In the genomic region with DNA sequence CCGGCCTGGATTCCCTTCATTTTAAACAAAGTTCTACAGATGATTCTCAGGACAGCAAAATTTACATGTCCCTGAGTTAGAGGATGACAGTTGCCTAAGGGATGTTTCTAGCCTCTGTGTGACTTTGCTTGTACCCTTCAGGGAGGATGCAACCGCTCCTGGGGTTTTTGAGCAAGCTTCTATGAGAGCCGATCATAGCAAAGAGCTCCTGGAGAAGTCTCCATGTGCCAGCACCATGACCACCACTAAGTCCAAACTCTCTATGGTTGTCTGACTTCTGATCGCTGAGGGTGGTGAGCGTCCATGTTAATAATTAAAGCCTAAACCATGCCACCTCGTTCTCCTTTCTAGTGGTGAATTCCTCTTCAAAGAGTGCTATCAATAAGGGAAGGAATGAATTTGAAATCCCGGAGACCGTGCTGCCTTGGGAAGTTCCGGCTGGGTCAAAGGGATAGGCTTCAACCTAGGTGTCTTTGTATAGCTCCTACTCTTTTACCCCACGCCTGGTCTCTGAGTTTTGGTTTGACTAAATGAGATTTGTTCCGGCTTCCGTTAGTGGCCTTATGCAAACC, we compare ENCODE assay signal across 8 mouse cellular contexts. TPM values are rescaled to one million over a fixed set of nuclear protein-coding genes. Genes with fewer than 3 reads are reported as not detected.
A peak's percentile ranks its signal among the peaks of the same experiment; 100 is the strongest.
DNase-seq lines count a peak whose midpoint lies in the region; ATAC-seq and TF ChIP-seq lines count a peak whose summit lies in the region.

No protein-coding gene starts in this region.

- H3K4me2 ChIP-seq in intestine, embryonic 14.5 days (ENCODE audit: low read length), result peak overlapping the region; percentile 63
- peak overlapping the region; percentile 73 for H3K4me2 ChIP-seq in liver, postnatal 0 days (ENCODE audit: low read depth, low read length)

- 29% methylated on average over 12 of the region's 12 CpGs for WGBS in intestine, embryonic 14.5 days
- 48% methylated on average over 12 of the region's 12 CpGs for WGBS in liver, postnatal 0 days (ENCODE audit: insufficient replicate concordance)

- H3K36me3 ChIP-seq in intestine, embryonic 14.5 days (ENCODE audit: control insufficient read depth, insufficient read depth, low read length), result no peaks in the 10 kb centered on the region
- no peaks in the 10 kb centered on the region for H3K36me3 ChIP-seq in liver, postnatal 0 days (replicated peaks; ENCODE audit: insufficient read depth, low read length)

- no peak for TF ChIP-seq EP300 in liver, postnatal 0 days (IDR thresholded peaks at IDR 0.05; ENCODE audit: low read depth)

- H3K27me3 ChIP-seq in intestine, embryonic 14.5 days (replicated peaks; ENCODE audit: control insufficient read depth, insufficient read depth, low read length), result peaks cover 34% of the 10 kb centered on the region
- H3K27me3 ChIP-seq in liver, postnatal 0 days (ENCODE audit: insufficient read depth, low read length), result peaks cover 13% of the 10 kb centered on the region; the same call in 1 of the 2 replicates

- intact Hi-C loops in gastrocnemius, adult 2 months (cut with DNase I), result loop anchor here (2.0 to 5.0 kb wide), 2 partner anchors 73 to 83 kb away; no protein-coding TSS in a partner anchor
- intact Hi-C loops in gastrocnemius, postnatal 14 days (cut with DNase I; ENCODE audit: low total_unique reads), result loop anchor here (5.0 kb wide), 1 partner anchor 82 kb away; no protein-coding TSS in a partner anchor

- TF ChIP-seq CTCF in gastrocnemius, adult 2 months (IDR thresholded peaks at IDR 0.05), result no peak
- no peak for TF ChIP-seq CTCF in liver, postnatal 0 days (IDR thresholded peaks at IDR 0.05; ENCODE audit: low read depth)

- DNase-seq in gastrocnemius, adult 2 months, result no peak
- no peak for DNase-seq in gastrocnemius, postnatal 14 days
- no peak for DNase-seq in intestine, embryonic 14.5 days (ENCODE audit: low spot score)
- DNase-seq in liver, postnatal 0 days, result no peak
- DNase-seq in urinary bladder, postnatal 4 days (ENCODE audit: low spot score in 2 of 2), result no peak
- DNase-seq in adrenal gland, postnatal 10 days, result no peak

- no peaks in the 10 kb centered on the region for H3K9me3 ChIP-seq in intestine, embryonic 14.5 days (ENCODE audit: control insufficient read depth, low read length)
- no peaks in the 10 kb centered on the region for H3K9me3 ChIP-seq in liver, postnatal 0 days (ENCODE audit: low read length)

- H3K4me1 ChIP-seq in brown adipose tissue, adult 24 weeks (ENCODE audit: control insufficient read depth, insufficient read depth, insufficient read length, low read length), result peaks cover 38% of the 10 kb centered on the region
- H3K4me1 ChIP-seq in intestine, embryonic 14.5 days (replicated peaks; ENCODE audit: control insufficient read depth, insufficient read depth, low read length), result peaks cover 6% of the 10 kb centered on the region
- H3K4me1 ChIP-seq in liver, postnatal 0 days (ENCODE audit: insufficient read depth), result no peaks in the 10 kb centered on the region; the same call in 1 of the 2 replicates

- no peak for ATAC-seq in intestine, embryonic 14.5 days (replicated peaks; ENCODE audit: low FRiP score, low TSS enrichment, low read depth)
- ATAC-seq in liver, postnatal 0 days, result no peak
- no peak for ATAC-seq in monocyte, adult 5-6 weeks (replicated peaks; ENCODE audit: insufficient number of reproducible peaks, low FRiP score, low TSS enrichment, poor library complexity, severe bottlenecking)

- H3K9ac ChIP-seq in intestine, embryonic 14.5 days (ENCODE audit: low read length), result no peak overlapping the region
- no peak overlapping the region for H3K9ac ChIP-seq in liver, postnatal 0 days (replicated peaks)

- H3K27ac ChIP-seq in gastrocnemius, adult 2 months, result peak overlapping the region; percentile 60
- peak overlapping the region; percentile 76 for H3K27ac ChIP-seq in brown adipose tissue, adult 24 weeks (replicated peaks; ENCODE audit: low read depth, low read length)
- H3K27ac ChIP-seq in intestine, embryonic 14.5 days (ENCODE audit: low read depth), result no peak overlapping the region
- H3K27ac ChIP-seq in liver, postnatal 0 days (ENCODE audit: low read depth), result no peak overlapping the region

- H3K4me3 ChIP-seq in gastrocnemius, adult 2 months, result peak overlapping the region; percentile 71
- no peak overlapping the region; the same call in none of the 2 replicates for H3K4me3 ChIP-seq in brown adipose tissue, adult 24 weeks (ENCODE audit: insufficient read depth, low read depth, low read length)
- peak overlapping the region; percentile 36 for H3K4me3 ChIP-seq in intestine, embryonic 14.5 days (ENCODE audit: low read depth, low read length)
- H3K4me3 ChIP-seq in liver, postnatal 0 days (ENCODE audit: low read depth, low read length), result peak overlapping the region; percentile 43

RNA-seq across cellular contexts. Expression of a gene that starts 4.9 kb away (rescaled TPM):
- total RNA-seq in gastrocnemius, adult 2 months (2021), result 1 to 10 TPM; 2.6 to 3.2 TPM
- total RNA-seq in gastrocnemius, postnatal 14 days (2021), result 1 to 10 TPM in 1 of 2 experiments, under 1 TPM in 1; 0.96 to 4.6 TPM
- polyA plus RNA-seq in brown adipose tissue, adult 24 weeks (2012; ENCODE audit: insufficient read depth, insufficient read length, missing spikeins), result 2.1 and 5.7 TPM in 2 replicates
- polyA plus RNA-seq in intestine, embryonic 14.5 days (2014; fragmentation: Nextera tagmentation; extraction: Ambion mirVana), result 2.9 and 6.3 TPM in 2 replicates
- polyA plus RNA-seq in liver, postnatal 0 days (2015; fragmentation: Nextera tagmentation; extraction: Ambion mirVana), result 0.88 and 1.3 TPM in 2 replicates
- total RNA-seq in adrenal gland, postnatal 10 days (2021), result 1 to 10 TPM; 5.6 to 9.0 TPM
- total RNA-seq in monocyte, adult 5-6 weeks (2017), result not detected in 3 replicates

RNA-seq across cellular contexts. Expression of a gene that starts 8.7 kb away (rescaled TPM):
- total RNA-seq in gastrocnemius, adult 2 months (2021), result under 1 TPM; 0.23 to 0.42 TPM
- 1 to 10 TPM; 2.2 to 2.3 TPM for total RNA-seq in gastrocnemius, postnatal 14 days (2021)
- polyA plus RNA-seq in brown adipose tissue, adult 24 weeks (2012; ENCODE audit: insufficient read depth, insufficient read length, missing spikeins), result 4.5 TPM in 1 of 2 replicates, not detected in the other
- 2.5 and 3.4 TPM in 2 replicates for polyA plus RNA-seq in intestine, embryonic 14.5 days (2014; fragmentation: Nextera tagmentation; extraction: Ambion mirVana)
- 7.4 and 9.3 TPM in 2 replicates for polyA plus RNA-seq in liver, postnatal 0 days (2015; fragmentation: Nextera tagmentation; extraction: Ambion mirVana)
- total RNA-seq in adrenal gland, postnatal 10 days (2021), result 1 to 10 TPM; 4.2 to 5.4 TPM
- 6.3 to 35.0 TPM (median 6.9 TPM) in 3 replicates for total RNA-seq in monocyte, adult 5-6 weeks (2017)

RNA-seq across cellular contexts. Expression of a gene that starts 11.5 kb away (rescaled TPM):
- 1 to 10 TPM; 4.1 to 4.6 TPM for total RNA-seq in gastrocnemius, adult 2 months (2021)
- total RNA-seq in gastrocnemius, postnatal 14 days (2021), result 1 to 10 TPM; 3.3 to 4.6 TPM
- polyA plus RNA-seq in brown adipose tissue, adult 24 weeks (2012; ENCODE audit: insufficient read depth, insufficient read length, missing spikeins), result 11.7 and 12.1 TPM in 2 replicates
- 12.2 and 13.0 TPM in 2 replicates for polyA plus RNA-seq in intestine, embryonic 14.5 days (2014; fragmentation: Nextera tagmentation; extraction: Ambion mirVana)
- 5.1 and 5.2 TPM in 2 replicates for polyA plus RNA-seq in liver, postnatal 0 days (2015; fragmentation: Nextera tagmentation; extraction: Ambion mirVana)
- 10 to 100 TPM; 13.7 to 14.5 TPM for total RNA-seq in adrenal gland, postnatal 10 days (2021)
- total RNA-seq in monocyte, adult 5-6 weeks (2017), result 4.1 to 10.4 TPM (median 4.7 TPM) in 3 replicates

RNA-seq across cellular contexts. Expression of a gene that starts 16.1 kb away (rescaled TPM):
- total RNA-seq in gastrocnemius, adult 2 months (2021), result 10 to 100 TPM; 20.5 to 29.9 TPM
- 10 to 100 TPM; 43.4 to 58.2 TPM for total RNA-seq in gastrocnemius, postnatal 14 days (2021)
- polyA plus RNA-seq in brown adipose tissue, adult 24 weeks (2012; ENCODE audit: insufficient read depth, insufficient read length, missing spikeins), result 15.0 and 29.4 TPM in 2 replicates
- polyA plus RNA-seq in intestine, embryonic 14.5 days (2014; fragmentation: Nextera tagmentation; extraction: Ambion mirVana), result 47.2 and 50.4 TPM in 2 replicates
- polyA plus RNA-seq in liver, postnatal 0 days (2015; fragmentation: Nextera tagmentation; extraction: Ambion mirVana), result 16.2 and 18.2 TPM in 2 replicates
- 10 to 100 TPM; 79.7 to 80.2 TPM for total RNA-seq in adrenal gland, postnatal 10 days (2021)
- total RNA-seq in monocyte, adult 5-6 weeks (2017), result 3.2 TPM in 1 of 3 replicates, not detected in the others

RNA-seq across cellular contexts. Expression of a gene that starts 54.8 kb away (rescaled TPM):
- total RNA-seq in gastrocnemius, adult 2 months (2021), result 1 to 10 TPM; 4.0 to 5.1 TPM
- 1 to 10 TPM; 4.1 to 6.4 TPM for total RNA-seq in gastrocnemius, postnatal 14 days (2021)
- 3.8 and 10.4 TPM in 2 replicates for polyA plus RNA-seq in brown adipose tissue, adult 24 weeks (2012; ENCODE audit: insufficient read depth, insufficient read length, missing spikeins)
- polyA plus RNA-seq in intestine, embryonic 14.5 days (2014; fragmentation: Nextera tagmentation; extraction: Ambion mirVana), result 28.7 and 29.5 TPM in 2 replicates
- polyA plus RNA-seq in liver, postnatal 0 days (2015; fragmentation: Nextera tagmentation; extraction: Ambion mirVana), result 3.0 and 3.3 TPM in 2 replicates
- 10 to 100 TPM; 14.7 to 22.5 TPM for total RNA-seq in adrenal gland, postnatal 10 days (2021)
- total RNA-seq in monocyte, adult 5-6 weeks (2017), result 20.9 to 44.1 TPM (median 28.5 TPM) in 3 replicates

Comparison
In these comparisons a context has a peak if more than half of its experiments do, and no peak if none do; other contexts are left out.
1. H3K27ac ChIP-seq: peak in gastrocnemius, adult 2 months (single experiment) and brown adipose tissue, adult 24 weeks (single experiment); none in intestine, embryonic 14.5 days (single experiment) and liver, postnatal 0 days (single experiment).